Mouse (Mus musculus) c-Kit-positive CD71-negative TER-119-negative erythroid progenitor cells, embryonic 14.5 days (primary cell): ENCODE measurements around the gene Ubr3.
"Not testable (repeated sequence)": the region's sequence is repeated elsewhere in the genome, so short reads cannot be mapped to it uniquely, and the experiment has no call there.

Experiments
- DNase-seq: peaks from one replicate; pipeline ENCODE4 v3.0.0-alpha.2; 2013; ENCODE audit warnings: low read depth

The Ubr3 gene

DNA sequence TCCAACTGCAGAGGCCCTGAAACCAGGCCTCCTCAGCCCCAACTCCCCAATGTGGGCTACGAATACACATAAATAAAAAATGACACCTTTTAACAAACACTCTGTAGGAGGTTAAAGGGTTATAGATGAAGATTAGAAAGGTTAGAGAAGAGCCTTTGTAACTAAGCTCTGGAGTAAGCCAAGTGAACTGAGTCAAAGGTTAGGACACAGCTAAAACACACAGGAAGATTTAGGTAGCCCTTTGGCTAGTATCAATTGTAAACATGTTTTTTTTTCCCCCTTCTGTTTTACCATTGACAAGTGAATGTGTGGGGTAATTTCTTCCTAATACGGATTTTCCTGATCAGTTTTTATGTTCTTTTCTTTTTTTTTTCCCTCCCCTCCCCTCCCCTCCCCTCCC is 15.8 kb downstream of the Ubr3 start:
- DNase-seq = no peak

DNA sequence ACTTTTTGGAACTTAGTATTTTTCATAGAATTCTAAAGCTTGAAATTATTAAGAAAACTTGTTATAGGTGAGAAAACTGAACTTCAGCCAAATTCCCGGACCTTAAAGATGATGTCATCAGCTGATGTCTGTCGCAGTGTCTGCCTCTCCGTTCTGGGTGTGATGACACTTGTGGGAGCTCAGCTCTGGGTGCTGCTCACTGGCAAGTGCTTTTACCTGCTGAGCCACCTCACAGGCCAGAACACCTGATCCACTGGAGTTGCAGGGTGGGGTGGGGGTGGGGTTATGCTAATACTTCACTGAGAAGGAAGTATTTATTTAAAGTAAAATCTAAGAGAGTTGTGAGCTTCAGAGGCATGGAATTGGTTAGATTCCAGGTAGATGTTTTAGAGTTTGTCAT is 20.3 kb downstream of the Ubr3 start:
- no peak for DNase-seq

DNA sequence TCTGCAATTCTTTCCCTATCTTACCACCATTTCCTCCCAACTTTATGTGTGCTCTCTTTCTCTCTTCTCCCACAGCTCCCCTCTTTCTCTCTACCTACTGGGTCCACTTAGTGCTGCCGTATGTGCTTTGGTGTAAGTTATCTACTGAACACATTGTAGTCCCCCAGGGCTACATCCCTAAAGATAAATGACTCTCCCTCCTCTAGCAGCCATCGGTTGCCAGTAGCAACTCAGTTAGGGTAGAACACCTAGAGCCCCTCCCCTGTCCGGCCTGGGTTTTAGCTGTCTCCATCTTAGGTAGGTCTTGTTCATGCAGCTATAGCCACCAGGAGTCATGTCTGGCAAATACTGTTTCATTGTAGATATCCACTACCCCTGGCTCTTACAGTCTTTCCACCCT is 27.9 kb downstream of the Ubr3 start:
- peak; percentile 3 for DNase-seq

DNA sequence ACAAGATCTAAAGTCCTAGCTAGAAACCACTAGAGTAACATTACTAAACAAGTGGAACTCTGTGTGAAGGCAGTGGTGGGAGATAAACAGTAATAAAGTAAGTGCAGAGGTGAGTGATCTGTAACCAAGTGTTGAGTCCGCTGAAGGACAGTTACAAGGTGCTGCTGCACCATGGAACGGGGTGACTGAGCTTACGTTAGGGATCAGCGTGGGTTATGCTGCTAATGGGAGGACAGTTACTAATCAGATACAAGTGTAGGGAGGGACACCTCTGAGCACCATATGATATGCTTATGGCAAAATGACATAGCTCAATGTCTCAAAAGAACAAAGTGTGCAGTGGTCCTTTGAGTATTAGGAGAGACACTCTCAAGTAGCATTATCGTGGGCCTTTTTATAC is 39.3 kb downstream of the Ubr3 start:
- DNase-seq = no peak

DNA sequence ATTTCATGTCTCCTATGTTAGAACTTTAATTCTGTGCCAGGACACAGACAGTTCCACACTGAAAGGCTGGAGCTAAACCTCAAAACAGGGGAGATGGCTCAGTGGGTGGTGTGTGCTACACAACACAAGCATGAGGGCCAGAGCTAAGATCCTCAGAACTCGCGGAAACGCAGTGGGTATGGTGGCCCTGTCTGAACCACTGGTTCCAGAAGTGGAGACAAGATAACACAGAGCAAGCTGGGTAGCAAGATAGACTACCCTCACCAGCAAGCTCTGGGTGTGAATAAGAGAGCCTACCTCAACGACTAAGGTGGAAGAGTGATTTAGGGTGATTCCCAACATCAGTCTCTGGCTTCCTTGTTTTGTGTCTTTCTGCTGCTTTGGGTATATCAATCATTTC is 42.2 kb downstream of the Ubr3 start:
- DNase-seq = peak; percentile 6

DNA sequence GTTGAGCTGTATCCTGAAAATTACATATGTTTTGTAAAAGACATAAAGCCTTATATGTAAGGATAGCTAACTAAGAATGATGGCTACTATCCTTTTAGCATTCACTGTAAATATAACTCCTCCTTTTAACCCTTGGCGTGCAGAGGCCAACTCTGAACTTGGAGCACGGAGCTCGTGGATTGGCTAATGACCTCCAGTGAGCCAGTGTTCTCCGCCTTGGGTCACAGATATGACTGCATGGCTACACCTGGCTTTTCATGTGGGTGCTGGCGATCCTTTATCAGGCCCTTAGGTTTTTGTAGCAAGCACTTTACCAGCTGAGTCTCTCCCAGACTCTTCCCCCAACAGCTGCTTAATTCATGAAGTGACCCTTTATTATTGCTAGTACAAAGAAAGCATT is 42.6 kb downstream of the Ubr3 start:
- no peak for DNase-seq

DNA sequence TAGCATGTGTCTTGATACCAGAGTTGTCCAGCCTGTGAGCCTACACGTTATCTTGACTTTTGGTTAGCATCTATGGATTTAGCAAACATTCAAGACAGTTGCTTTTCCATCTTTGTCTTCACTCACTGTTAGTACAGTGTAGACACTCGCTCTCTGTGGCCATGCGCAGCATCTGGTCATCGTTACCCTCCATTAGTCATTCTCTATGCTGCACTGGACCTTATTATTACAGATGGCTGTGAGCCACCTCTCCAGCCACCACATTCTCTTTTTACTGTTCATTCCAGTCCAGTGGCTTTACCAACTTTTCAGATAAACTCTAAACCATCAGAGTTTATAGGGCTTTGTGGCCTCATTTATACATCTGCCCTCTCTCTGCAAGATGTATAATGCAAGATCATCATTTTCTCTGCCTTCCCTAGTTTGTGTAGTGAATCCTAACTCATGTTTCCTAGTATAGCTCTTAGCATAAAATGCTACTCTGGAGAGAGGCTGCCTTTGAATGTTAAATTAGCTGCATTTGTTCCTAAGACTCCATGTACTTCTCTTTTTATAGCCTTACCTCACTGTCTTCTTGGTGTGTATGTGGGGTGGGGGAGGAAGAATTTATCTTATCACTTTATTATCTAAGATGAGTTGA is 44.5 kb downstream of the Ubr3 start:
- DNase-seq = no peak

DNA sequence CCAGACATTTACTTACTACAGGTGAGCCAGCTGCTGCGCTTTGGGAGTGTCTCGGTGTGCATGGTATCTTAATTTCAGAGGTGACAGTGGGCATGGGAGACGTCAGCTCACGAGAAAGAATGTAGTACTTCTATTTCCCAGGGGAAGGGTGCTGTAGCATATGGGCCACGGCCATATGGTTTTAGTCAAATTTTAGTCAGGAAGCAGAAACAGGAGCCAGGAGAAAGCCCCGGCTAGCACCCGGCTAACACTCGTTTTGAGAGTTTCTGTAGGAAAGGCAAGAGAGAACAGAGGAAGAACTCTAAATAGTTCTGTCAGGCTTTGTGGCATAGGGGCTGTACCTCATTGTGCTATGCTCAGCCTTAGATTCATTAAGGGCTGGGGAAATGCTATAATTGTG is 55.8 kb downstream of the Ubr3 start:
- no peak for DNase-seq

DNA sequence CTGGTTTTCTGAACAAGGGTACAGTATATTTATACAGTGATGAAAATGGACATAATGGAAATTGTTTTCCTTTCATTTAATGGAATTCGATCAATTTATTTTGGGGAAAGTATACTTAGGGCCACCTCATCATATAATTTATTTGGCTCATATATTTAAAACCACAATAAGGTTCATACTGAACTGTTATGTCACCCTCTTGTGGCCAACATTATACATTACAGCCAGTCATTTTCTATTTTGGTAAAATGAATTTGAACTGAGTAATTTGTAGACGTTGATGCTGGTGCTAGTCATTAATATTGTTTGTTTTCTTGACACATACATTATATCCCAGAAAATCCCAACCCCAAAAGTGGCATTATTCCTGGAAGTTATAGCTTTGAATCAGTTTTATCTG is 58.6 kb downstream of the Ubr3 start:
- DNase-seq = peak; percentile 25

DNA sequence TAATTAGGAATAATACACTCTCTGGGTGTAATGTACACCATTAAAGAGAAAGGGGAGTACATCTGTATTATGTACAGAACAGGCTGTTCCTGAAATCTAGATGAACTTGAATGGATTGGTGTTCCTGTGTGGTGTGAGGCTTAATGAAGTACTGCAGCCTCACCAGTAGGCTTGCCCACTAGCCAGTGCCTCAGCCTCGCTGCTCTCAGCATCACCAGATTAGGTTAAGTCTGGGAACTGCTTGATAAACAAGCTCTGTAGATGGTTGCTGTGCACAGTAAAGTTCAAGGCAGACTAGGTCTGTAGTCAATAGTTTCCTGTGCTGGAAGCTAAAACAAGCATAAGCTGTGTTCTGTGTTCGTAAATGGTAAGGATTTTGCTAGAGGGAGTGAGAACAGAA is 60.6 kb downstream of the Ubr3 start:
- no peak for DNase-seq

DNA sequence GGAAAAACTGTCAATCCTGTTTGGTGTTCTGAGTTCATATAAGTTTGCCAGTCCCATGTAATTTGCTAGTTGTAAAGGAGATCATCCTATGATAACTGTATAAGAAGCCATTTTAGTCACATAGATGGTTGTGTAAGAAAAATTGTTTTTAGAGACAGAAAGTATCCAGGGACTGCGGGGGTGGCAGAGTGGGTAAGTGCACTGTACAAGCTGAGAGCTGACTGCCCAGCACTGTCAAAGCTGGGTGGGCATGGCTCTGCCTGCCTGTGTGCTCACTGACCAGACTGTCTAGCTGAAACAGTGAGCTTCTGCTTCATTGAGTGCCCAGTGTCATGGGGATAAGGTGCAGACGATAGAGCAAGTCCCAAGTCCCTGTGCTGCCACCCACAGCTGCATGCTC is 77.8 kb downstream of the Ubr3 start:
- DNase-seq = no peak

DNA sequence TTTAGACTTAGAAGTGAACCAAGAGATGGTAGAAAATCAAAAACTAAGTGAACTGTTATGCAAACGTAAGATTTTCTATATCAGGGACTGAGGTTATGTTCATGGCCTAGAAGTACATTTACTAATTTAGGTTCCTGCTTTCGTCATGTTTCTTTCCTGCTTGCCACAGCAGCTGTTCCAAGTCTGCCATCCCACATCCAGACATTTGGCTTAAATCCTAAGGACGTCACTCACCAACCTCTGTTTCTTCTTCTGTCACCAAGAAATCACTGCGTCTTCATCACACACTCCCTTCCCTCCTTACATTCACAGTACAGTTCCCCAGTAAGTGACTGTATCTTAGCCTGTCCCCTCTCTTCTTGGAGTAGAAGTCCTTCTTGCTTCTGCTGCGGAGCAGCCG is 92.2 kb downstream of the Ubr3 start:
- no peak for DNase-seq

DNA sequence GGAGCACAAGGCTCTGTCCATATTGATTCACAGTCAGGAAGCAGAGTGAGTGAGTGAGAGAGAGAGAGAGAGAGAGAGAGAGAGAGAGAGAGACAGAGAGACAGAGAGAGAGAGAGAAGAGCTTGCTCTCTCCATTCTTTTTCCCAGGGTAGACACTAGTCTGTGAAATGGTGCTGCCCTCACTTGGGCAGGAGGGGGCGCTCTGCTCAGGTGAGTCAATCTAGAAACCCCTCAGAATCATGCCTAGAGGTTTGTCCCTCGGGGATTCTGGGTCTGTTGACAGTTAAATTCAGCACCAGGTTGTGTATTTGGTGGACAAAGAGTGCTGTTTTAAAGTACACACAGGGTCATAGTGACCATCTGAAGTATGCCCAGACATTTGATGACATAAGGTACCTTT is 93.6 kb downstream of the Ubr3 start:
- DNase-seq = no peak

DNA sequence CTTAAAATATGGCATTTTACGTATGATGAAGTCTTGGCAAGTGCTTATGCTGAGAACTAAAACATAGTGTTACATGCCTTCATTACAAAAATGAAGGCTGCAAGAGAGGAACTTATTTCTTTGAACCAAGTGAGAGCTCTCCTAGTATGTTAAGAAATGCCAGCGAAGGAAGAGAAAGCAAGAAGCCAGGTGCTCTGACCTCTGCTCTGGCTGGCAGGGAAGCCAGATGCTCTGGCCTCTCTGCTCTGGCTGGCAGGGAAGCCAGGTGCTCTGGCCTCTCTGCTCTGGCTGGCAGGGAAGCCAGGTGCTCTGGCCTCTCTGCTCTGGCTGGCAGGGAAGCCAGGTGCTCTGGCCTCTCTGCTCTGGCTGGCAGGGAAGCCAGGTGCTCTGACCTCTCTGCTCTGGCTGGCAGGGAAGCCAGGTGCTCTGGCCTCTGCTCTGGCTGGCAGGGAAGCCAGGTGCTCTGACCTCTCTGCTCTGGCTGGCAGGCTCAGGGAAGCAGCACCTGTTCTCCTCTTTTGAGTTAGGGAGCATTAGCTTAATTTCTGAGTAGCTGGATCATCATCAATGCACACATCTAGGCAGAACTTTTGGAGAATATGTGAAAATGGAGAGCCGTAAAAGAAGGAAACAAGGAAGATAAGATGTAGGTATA is 97.2 kb downstream of the Ubr3 start:
- not testable (repeated sequence) for DNase-seq

DNA sequence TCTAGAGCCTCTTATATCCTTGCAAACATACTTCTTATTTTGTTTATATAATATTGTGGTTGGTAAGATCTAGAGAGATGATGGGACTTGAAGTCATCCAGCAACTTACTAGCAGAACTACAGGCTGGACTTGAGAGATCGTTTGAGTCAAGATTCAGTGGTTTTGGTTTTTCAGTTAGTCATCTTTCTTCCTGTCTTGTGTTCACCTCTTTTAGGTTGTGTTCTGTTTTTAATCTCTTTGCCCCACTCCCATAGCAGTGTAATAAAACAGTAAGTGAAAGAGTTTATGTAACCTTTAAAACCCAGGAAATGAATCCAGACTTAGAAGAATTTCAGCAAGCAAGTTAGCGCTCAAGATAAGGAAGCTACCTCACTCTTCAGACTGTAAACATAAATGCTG is 97.7 kb downstream of the Ubr3 start:
- no peak for DNase-seq

DNA sequence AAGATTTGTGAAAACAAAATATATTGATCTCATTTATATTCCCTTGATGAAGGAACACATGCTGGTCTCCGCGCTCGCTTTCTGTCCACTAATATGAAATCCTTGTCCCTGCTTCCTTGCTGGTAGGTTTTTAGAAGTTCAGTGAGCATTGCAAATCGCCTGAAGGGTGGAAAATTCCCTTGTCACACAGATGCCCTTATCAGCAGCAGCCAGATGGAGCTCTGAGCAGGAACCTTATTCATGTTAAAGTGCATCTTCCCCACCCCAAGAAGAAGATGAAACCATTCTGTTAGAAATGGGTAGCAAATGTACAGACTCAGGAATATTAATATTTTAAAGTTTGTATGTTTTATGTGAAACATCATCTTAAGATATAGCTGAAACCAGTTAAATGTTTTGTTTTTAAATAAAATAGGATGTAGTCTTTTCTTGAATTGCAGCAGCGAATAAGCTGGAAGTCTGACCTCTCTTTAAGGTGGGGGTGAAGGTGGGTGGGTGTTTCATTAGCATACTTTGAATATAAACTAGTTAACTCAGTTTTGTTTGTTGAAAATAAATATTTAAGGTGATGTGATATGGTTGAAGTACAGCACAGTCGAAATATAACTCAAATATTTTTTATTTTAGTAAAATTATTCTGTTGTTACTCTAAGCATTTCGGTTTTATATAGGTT is 102.2 kb downstream of the Ubr3 start:
- DNase-seq = peak; percentile 34

DNA sequence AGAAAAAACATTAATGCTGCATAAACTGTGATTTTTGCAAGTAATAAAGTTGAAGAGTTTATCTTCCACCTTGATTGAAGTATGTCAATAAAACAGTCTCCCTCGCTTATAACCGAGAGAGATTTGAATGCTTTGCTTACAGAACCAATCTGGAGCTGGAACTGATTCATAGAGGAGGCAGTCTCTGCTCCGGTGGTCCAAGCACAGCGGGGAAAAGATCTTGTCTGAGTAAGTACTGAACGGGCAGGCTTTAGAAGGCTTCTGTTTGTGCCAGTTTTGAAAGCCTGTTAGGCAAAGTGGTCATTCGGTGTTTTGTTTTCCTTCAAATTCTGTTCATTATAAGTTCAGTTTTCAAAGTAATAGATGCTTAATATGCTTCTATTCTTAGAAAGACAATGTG is 103.3 kb downstream of the Ubr3 start:
- no peak for DNase-seq

DNA sequence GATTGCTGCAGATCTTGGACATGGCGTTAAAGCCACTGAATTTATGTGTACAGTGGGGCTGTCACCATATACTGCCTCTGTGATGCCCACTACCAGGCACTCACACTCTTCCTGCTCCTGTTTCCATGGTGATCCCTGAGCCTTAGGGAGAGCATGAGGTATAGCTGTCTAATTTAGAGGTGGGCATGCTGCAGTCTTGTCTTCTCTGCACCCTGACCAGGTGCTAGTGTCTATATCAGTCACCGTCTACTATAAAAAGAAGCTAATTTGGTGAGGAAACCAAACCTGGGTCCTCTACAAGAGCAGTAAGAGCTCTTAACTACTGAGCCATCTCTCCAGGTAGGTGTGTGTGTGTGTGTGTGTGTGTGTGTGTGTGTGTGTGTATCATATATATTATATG is 109.4 kb downstream of the Ubr3 start:
- DNase-seq = no peak

DNA sequence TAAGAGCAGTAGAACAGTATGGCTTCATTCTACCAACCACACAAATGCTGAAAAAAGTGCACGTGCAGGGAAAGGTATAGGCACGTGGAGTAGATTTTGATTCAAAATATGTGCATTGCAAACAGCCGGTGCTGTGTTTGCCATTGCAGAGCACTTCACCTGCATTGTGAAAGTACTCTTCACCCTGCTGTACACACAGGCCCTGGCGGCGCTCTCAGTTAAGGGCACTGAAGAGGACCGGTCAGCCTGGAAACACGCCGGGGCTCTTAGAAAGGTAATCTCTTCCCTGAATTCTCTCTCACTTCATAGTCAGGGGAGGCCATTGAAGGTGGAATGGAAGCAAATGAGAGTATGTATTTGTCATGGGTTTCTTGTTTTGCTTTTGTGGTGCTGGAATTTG is 115.9 kb downstream of the Ubr3 start:
- no peak for DNase-seq

DNA sequence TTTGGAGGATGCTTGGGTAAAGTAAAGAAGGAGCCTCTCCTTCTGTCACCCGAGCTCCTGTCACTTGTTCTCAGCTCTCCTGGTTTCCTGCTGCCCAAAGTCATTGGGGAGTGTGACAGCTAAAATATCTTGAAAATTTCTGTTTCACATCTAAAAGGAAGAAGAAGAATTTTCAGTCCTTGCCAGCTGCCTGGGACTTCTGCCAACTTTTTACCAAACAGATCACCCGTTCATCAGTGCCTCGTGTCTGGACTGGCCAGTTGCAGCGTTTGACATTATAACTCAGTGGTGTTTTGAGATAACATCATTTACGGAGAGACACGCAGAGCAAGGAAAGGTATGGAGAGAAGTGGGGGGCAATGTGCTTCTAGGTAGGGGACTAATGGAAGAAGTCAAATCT is 121.2 kb downstream of the Ubr3 start:
- no peak for DNase-seq

DNA sequence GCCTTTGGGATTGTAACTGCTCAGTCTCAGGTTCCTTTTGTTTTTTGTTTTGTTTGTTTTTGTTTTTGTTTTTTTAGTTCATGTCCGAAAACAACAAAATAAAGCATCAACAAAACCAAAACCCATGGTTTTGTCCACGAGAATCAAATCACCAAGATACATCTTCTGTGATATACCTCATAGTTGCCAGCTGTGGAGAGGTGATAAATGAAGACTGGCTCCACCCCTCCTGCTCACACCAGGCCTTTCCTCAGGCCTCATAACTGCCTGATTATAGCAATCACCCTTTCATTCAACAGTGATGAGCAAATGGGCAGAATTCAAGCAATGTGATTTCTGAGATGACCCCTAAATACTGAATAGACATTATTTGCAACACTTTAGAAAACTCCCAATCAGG is 127.4 kb downstream of the Ubr3 start:
- DNase-seq = no peak

DNA sequence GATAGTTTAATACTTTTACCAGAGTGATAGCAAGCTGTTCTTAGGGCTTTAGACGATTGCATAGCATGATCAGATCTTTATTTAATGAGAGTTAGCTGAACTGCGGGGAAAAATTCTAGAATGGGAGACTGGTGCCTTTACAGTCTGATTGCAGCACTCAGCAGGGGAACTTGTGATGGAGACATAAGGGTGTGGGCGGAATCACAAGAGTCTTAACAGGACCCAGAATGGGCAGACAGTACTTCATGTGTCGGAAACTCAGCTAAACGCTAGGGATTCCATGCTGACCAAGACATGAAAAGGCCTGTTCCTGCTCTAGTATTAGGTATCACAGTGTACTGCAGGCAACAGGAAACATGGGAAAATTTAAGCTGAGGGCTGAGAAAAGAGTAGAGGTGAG is 128.7 kb downstream of the Ubr3 start:
- DNase-seq = no peak

DNA sequence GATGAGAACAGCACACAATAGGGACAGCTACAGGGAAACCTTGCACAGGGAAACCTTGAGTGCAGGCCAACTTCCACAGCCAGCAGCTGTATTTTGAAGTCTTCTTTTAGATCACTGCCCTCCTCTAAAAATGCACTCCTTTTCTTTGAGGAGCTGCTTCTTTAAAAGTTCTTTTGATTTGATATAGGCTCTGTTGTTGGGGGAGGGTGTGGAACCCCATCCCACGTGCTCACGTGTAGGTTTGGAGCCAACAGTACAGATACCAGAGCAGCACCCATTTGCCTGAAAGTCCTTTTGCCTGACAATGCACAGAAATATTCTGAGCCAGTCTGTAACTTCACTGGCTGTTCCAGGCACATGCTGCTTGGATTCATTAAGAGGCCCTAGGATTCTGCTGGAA is 134.4 kb downstream of the Ubr3 start:
- no peak for DNase-seq

DNA sequence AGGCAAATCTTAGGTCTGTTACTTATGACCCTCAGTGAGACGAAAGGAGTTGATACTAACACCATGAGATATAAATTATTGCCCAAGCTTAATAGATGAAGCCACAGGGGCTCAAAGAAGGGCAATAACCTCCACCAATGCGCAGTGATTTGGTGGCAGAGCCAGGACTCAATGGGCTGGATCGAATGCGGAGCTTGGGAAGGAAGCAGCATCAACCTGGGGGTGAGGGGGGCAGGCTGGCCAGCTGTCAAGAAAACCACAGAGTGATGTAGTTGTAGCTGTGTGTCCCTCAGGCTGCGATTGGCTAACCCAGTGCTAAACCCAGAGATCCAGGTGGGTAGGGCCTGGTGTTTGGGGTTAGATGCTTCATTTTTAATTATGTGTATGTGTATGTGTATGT is 137.8 kb downstream of the Ubr3 start:
- no peak for DNase-seq
